Mouse (Mus musculus): Measurements from ENCODE around the gene Cers6. TPM values are rescaled to one million over a fixed set of nuclear protein-coding genes. Genes with fewer than 3 reads are reported as not detected.

Gene Cers6
- polyA plus RNA-seq, 1 experiment from 2014 or later = 74.4 TPM

- 85% methylated on average over 10 of the region's 10 CpGs for WGBS
- H3K27me3 ChIP-seq (replicated peaks; ENCODE audit: control insufficient read depth, insufficient read depth, low read length) = no peaks in the 10 kb centered on the region
- no peak overlapping the region for H3K9ac ChIP-seq (replicated peaks; ENCODE audit: low read depth, low read length)
Observed at GRCm38 (mm10) chr2:68926913-68927790, 65.9 kb downstream of the Cers6 start.

GRCm38 (mm10) chr2:68932240-68932639, 71.0 kb downstream of the Cers6 start:
- no peaks in the 10 kb centered on the region for H3K9me3 ChIP-seq (ENCODE audit: control insufficient read depth, low read length)
- 60% methylated on average over 4 of the region's 4 CpGs for WGBS
- no peak overlapping the region for H3K4me2 ChIP-seq (ENCODE audit: low read length)
- H3K9ac ChIP-seq (replicated peaks; ENCODE audit: low read depth, low read length) = no peak overlapping the region
- ATAC-seq = no peak
- H3K27me3 ChIP-seq (replicated peaks; ENCODE audit: control insufficient read depth, insufficient read depth, low read length) = no peaks in the 10 kb centered on the region
- H3K27ac ChIP-seq (ENCODE audit: low read length) = no peak overlapping the region
- H3K4me1 ChIP-seq (replicated peaks; ENCODE audit: control insufficient read depth, insufficient read depth, low read length) = peaks cover 3% of the 10 kb centered on the region; the same call in 1 of the 2 replicates
- H3K4me3 ChIP-seq (replicated peaks; ENCODE audit: low read length) = no peak overlapping the region
- no peaks in the 10 kb centered on the region for H3K36me3 ChIP-seq (ENCODE audit: control insufficient read depth, insufficient read depth)

More at GRCm38 (mm10) chr2:68926913-68927790, 65.9 kb downstream of the Cers6 start:
- no peak overlapping the region for H3K4me3 ChIP-seq (replicated peaks; ENCODE audit: low read length)
- H3K27ac ChIP-seq (ENCODE audit: low read length) = no peak overlapping the region
- H3K4me2 ChIP-seq (ENCODE audit: low read length) = no peak overlapping the region
- H3K36me3 ChIP-seq (ENCODE audit: control insufficient read depth, insufficient read depth) = no peaks in the 10 kb centered on the region
- ATAC-seq = no peak
- H3K9me3 ChIP-seq (ENCODE audit: control insufficient read depth, low read length) = no peaks in the 10 kb centered on the region
- H3K4me1 ChIP-seq (replicated peaks; ENCODE audit: control insufficient read depth, insufficient read depth, low read length) = peaks cover 3% of the 10 kb centered on the region

GRCm38 (mm10) chr2:68932656-68933055, 71.4 kb downstream of the Cers6 start:
- H3K9ac ChIP-seq (replicated peaks; ENCODE audit: low read depth, low read length) = no peak overlapping the region
- H3K9me3 ChIP-seq (ENCODE audit: control insufficient read depth, low read length) = no peaks in the 10 kb centered on the region
- no peak for ATAC-seq
- no peak overlapping the region for H3K4me3 ChIP-seq (replicated peaks; ENCODE audit: low read length)
- no peaks in the 10 kb centered on the region for H3K36me3 ChIP-seq (ENCODE audit: control insufficient read depth, insufficient read depth)
- H3K27ac ChIP-seq (ENCODE audit: low read length) = no peak overlapping the region
- no peaks in the 10 kb centered on the region for H3K27me3 ChIP-seq (replicated peaks; ENCODE audit: control insufficient read depth, insufficient read depth, low read length)
- peaks cover 3% of the 10 kb centered on the region; the same call in 1 of the 2 replicates for H3K4me1 ChIP-seq (replicated peaks; ENCODE audit: control insufficient read depth, insufficient read depth, low read length)
- H3K4me2 ChIP-seq (ENCODE audit: low read length) = no peak overlapping the region
- WGBS = 74% methylated on average over 4 of the region's 4 CpGs

GRCm38 (mm10) chr2:68934651-68935050, 73.4 kb downstream of the Cers6 start:
- Histone ChIP-seq H3K36me3 (ENCODE audit: control insufficient read depth, insufficient read depth) (no peaks in the 10 kb centered on the region), H3K27ac (ENCODE audit: low read length) (no peak overlapping the region), H3K4me1 (replicated peaks; ENCODE audit: control insufficient read depth, insufficient read depth, low read length) (peaks cover 3% of the 10 kb centered on the region; the same call in 1 of the 2 replicates), H3K4me2 (ENCODE audit: low read length) (no peak overlapping the region), H3K9me3 (ENCODE audit: control insufficient read depth, low read length) (no peaks in the 10 kb centered on the region), H3K4me3 (replicated peaks; ENCODE audit: low read length) (no peak overlapping the region), H3K9ac (replicated peaks; ENCODE audit: low read depth, low read length) (no peak overlapping the region), H3K27me3 (replicated peaks; ENCODE audit: control insufficient read depth, insufficient read depth, low read length) (no peaks in the 10 kb centered on the region)
- no peak for ATAC-seq
- WGBS = 89% methylated on average over 6 of the region's 6 CpGs

- Histone ChIP-seq H3K4me1 (replicated peaks; ENCODE audit: control insufficient read depth, insufficient read depth, low read length) (peaks cover 3% of the 10 kb centered on the region; the same call in 1 of the 2 replicates), H3K9ac (replicated peaks; ENCODE audit: low read depth, low read length) (no peak overlapping the region), H3K4me3 (replicated peaks; ENCODE audit: low read length) (no peak overlapping the region), H3K36me3 (ENCODE audit: control insufficient read depth, insufficient read depth) (no peaks in the 10 kb centered on the region), H3K9me3 (ENCODE audit: control insufficient read depth, low read length) (no peaks in the 10 kb centered on the region), H3K27ac (ENCODE audit: low read length) (no peak overlapping the region), H3K27me3 (replicated peaks; ENCODE audit: control insufficient read depth, insufficient read depth, low read length) (no peaks in the 10 kb centered on the region), H3K4me2 (ENCODE audit: low read length) (no peak overlapping the region)
- ATAC-seq = no peak
- WGBS = 92% methylated on average over 2 of the region's 2 CpGs
Observed at GRCm38 (mm10) chr2:68935721-68936294, 74.6 kb downstream of the Cers6 start.

- no peaks in the 10 kb centered on the region for H3K36me3 ChIP-seq (ENCODE audit: control insufficient read depth, insufficient read depth)
- peaks cover 3% of the 10 kb centered on the region; the same call in 1 of the 2 replicates for H3K4me1 ChIP-seq (replicated peaks; ENCODE audit: control insufficient read depth, insufficient read depth, low read length)
- H3K4me2 ChIP-seq (ENCODE audit: low read length) = no peak overlapping the region
- H3K9ac ChIP-seq (replicated peaks; ENCODE audit: low read depth, low read length) = no peak overlapping the region
- H3K9me3 ChIP-seq (ENCODE audit: control insufficient read depth, low read length) = no peaks in the 10 kb centered on the region
- H3K27me3 ChIP-seq (replicated peaks; ENCODE audit: control insufficient read depth, insufficient read depth, low read length) = no peaks in the 10 kb centered on the region
- ATAC-seq = no peak
- H3K4me3 ChIP-seq (replicated peaks; ENCODE audit: low read length) = no peak overlapping the region
- H3K27ac ChIP-seq (ENCODE audit: low read length) = no peak overlapping the region
- WGBS = 84% methylated on average over 4 of the region's 4 CpGs
Observed at GRCm38 (mm10) chr2:68936773-68937172, 75.5 kb downstream of the Cers6 start.

GRCm38 (mm10) chr2:68937833-68938232, 76.6 kb downstream of the Cers6 start:
- Histone ChIP-seq H3K27me3 (replicated peaks; ENCODE audit: control insufficient read depth, insufficient read depth, low read length) (no peaks in the 10 kb centered on the region), H3K9ac (replicated peaks; ENCODE audit: low read depth, low read length) (no peak overlapping the region), H3K4me3 (replicated peaks; ENCODE audit: low read length) (no peak overlapping the region), H3K9me3 (ENCODE audit: control insufficient read depth, low read length) (no peaks in the 10 kb centered on the region), H3K4me2 (ENCODE audit: low read length) (no peak overlapping the region), H3K4me1 (replicated peaks; ENCODE audit: control insufficient read depth, insufficient read depth, low read length) (peaks cover 3% of the 10 kb centered on the region; the same call in 1 of the 2 replicates), H3K27ac (ENCODE audit: low read length) (no peak overlapping the region), H3K36me3 (ENCODE audit: control insufficient read depth, insufficient read depth) (no peaks in the 10 kb centered on the region)
- WGBS = 96% methylated on average over 3 of the region's 3 CpGs
- no peak for ATAC-seq

GRCm38 (mm10) chr2:68944898-68945297, 83.7 kb downstream of the Cers6 start:
- H3K27me3 ChIP-seq (replicated peaks; ENCODE audit: control insufficient read depth, insufficient read depth, low read length) = no peaks in the 10 kb centered on the region
- H3K27ac ChIP-seq (ENCODE audit: low read length) = no peak overlapping the region
- H3K4me2 ChIP-seq (ENCODE audit: low read length) = no peak overlapping the region
- no peak overlapping the region for H3K4me3 ChIP-seq (replicated peaks; ENCODE audit: low read length)
- H3K9ac ChIP-seq (replicated peaks; ENCODE audit: low read depth, low read length) = no peak overlapping the region
- no peaks in the 10 kb centered on the region for H3K36me3 ChIP-seq (ENCODE audit: control insufficient read depth, insufficient read depth)
- no peak for ATAC-seq
- H3K4me1 ChIP-seq (replicated peaks; ENCODE audit: control insufficient read depth, insufficient read depth, low read length) = no peaks in the 10 kb centered on the region
- 88% methylated on average over 2 of the region's 2 CpGs for WGBS
- no peaks in the 10 kb centered on the region for H3K9me3 ChIP-seq (ENCODE audit: control insufficient read depth, low read length)

- Histone ChIP-seq H3K9ac (replicated peaks; ENCODE audit: low read depth, low read length) (no peak overlapping the region), H3K9me3 (ENCODE audit: control insufficient read depth, low read length) (no peaks in the 10 kb centered on the region), H3K27ac (ENCODE audit: low read length) (no peak overlapping the region), H3K4me2 (ENCODE audit: low read length) (no peak overlapping the region), H3K36me3 (ENCODE audit: control insufficient read depth, insufficient read depth) (no peaks in the 10 kb centered on the region), H3K4me3 (replicated peaks; ENCODE audit: low read length) (no peak overlapping the region), H3K4me1 (replicated peaks; ENCODE audit: control insufficient read depth, insufficient read depth, low read length) (no peaks in the 10 kb centered on the region), H3K27me3 (replicated peaks; ENCODE audit: control insufficient read depth, insufficient read depth, low read length) (no peaks in the 10 kb centered on the region)
- ATAC-seq = no peak
- WGBS = 96% methylated on average over 2 of the region's 2 CpGs
Observed at GRCm38 (mm10) chr2:68945976-68946375, 84.7 kb downstream of the Cers6 start.
